Comparison of ENCODE assay signal across 22 mouse cellular contexts in the genomic region with DNA sequence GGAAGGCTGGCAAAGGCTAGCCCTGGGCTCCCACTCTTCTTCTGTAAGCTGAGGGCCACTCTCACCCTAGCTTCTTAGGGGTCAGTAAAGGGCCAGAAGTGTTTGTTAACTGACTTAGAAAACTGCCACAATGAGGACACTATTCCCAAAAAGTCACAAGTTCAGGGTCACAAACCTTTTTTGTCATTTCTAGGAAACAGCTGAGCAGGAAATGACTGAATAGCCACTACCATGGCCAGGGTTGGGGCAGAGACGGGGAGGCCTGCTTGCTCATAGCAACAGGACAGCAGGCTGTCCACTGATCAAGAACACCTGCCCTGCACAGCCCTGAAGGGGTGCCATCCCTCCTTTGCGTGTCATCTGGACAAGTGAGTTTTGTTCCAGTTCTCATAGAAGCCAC. TPM values are rescaled to one million over a fixed set of nuclear protein-coding genes. Genes with fewer than 3 reads are reported as not detected.
"Had no signal": no experiment of that assay in that cellular context is flagged by ENCODE, and none has a peak within 500 bp of the region (broad histone marks: within the 10 kb centered on the region; RNA-seq: fewer than 3 reads in every experiment).

No protein-coding gene starts in this region.

- H3K27me3 ChIP-seq: lung, embryonic 15.5 days; midbrain, embryonic 12.5 days; neural tube, embryonic 13.5 days; neural tube, embryonic 15.5 days had no signal

- H3K27ac ChIP-seq: liver, embryonic 15.5 days; lung, embryonic 15.5 days; midbrain, embryonic 10.5 days; midbrain, embryonic 12.5 days; neural tube, embryonic 13.5 days; neural tube, embryonic 15.5 days had no signal

- ATAC-seq: liver, postnatal 0 days; lung, postnatal 0 days; midbrain, embryonic 16.5 days had no signal

- H3K4me1 ChIP-seq: lung, embryonic 15.5 days; midbrain, embryonic 12.5 days had no signal

- H3K36me3 ChIP-seq: liver, embryonic 15.5 days; lung, embryonic 15.5 days; midbrain, embryonic 10.5 days; midbrain, embryonic 12.5 days had no signal

- DNase-seq: liver, postnatal 0 days; lung, adult 2 months; lung, postnatal 14 days; lung, postnatal 36 days; midbrain, embryonic 14.5 days; retina, postnatal 1 day; right cerebral cortex, adult 18-20 months; right cerebral cortex, postnatal 25 days; right cerebral cortex, postnatal 4 days; spleen, adult 18-20 months; thymus, adult 18-20 months; thymus, postnatal 14 days; thymus, postnatal 36 days had no signal

- H3K9me3 ChIP-seq: liver, embryonic 15.5 days; lung, embryonic 15.5 days; midbrain, embryonic 10.5 days; midbrain, embryonic 12.5 days; neural tube, embryonic 13.5 days; neural tube, embryonic 15.5 days had no signal

- H3K4me3 ChIP-seq: liver, embryonic 15.5 days; lung, embryonic 15.5 days; midbrain, embryonic 10.5 days; midbrain, embryonic 12.5 days; myocyte; neural tube, embryonic 13.5 days; neural tube, embryonic 15.5 days had no signal

RNA-seq across cellular contexts. Expression of gene Kremen2, which starts 31.5 kb away (rescaled TPM):
- polyA plus RNA-seq: liver, embryonic 15.5 days; liver, postnatal 0 days had no signal
